Mouse (Mus musculus) adrenal gland, postnatal 36 days (tissue): ENCODE measurements at regions not wholly inside any gene's neighbourhood (a gene's known extent, or its start where the extent isn't known, plus 50 kb on each side); places are given as distances from the start of the nearest gene placed in this dataset.

Experiments used
- DNase-seq, 2 experiments: peaks; one replicate each; pipeline ENCODE4 v3.0.0; 2021; ENCODE audit warnings: mixed read lengths in 1 of 2

GRCm38 (mm10) chr13:48171994-48172393, 89.0 kb upstream of the Id4 start:
- no peak for DNase-seq

- DNase-seq = no peak
Measured at GRCm38 (mm10) chr13:48192476-48192875, 68.6 kb upstream of the Id4 start.

DNA sequence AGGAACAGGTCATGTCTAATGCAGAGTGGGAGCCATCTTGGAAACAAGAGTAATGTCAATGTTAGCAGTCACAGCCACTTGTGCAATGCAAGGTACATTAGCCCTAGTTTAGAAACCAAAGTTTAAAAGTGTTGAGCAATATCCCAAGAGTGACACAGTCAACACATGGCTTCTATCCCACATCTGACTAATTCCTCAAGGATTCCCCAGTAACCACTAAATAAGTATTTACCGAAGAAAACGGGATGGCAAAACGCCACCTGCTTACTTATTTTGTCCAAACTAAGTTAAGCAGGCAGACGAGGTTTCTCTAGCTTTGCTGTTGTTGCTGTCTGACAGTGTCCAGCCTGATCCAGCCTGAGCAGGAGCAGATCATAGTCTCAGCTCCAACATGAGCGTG, 67.1 kb upstream of the Id4 start:
- peak; percentile 32 to 45 for DNase-seq

DNA sequence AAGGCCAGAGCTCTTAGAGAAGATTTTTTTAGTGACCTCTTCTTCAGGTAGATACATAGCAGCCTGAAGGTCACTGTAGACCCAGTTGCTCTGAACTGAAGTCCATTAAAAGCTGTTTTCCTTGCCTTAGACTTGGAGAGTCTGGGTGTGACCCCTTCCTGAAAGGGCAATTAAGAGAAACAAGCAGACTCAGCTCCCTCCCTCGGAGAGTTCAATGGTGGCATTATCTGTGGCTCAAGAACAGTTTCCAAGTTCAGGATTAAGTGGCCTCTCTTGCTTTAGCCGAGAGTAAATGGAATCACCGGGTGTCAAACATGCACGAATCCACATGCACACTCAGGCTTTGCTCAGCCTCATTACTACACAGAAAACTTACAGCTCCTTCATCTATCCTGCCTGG, 53.2 kb upstream of the Id4 start:
- DNase-seq = no peak
